Mouse (Mus musculus) heart, embryonic 16.5 days (tissue): ENCODE measurements around the gene Ogfod1. TPM values are rescaled to one million over a fixed set of nuclear protein-coding genes. Genes with fewer than 3 reads are reported as not detected.
"Not testable (repeated sequence)": the region's sequence is repeated elsewhere in the genome, so short reads cannot be mapped to it uniquely, and the experiment has no call there.

Source experiments
- ATAC-seq: fragments of 200-750 bp; cut with Nextera tagmentation; replicated peaks from 2 replicates; pipeline ENCODE4 v1.8.0; 2017; ENCODE audit warnings: moderate number of reproducible peaks; ENCODE audit not compliant: insufficient read depth, low FRiP score; ENCODE audit errors: extremely low read depth
- H3K27ac ChIP-seq: fragments of 300-500 bp; sonication (generic); 2 replicates; pipeline ENCODE4 v1.5.1; 2014; ENCODE audit warnings: mild to moderate bottlenecking, low read length, control low read depth, moderate library complexity
- H3K27me3 ChIP-seq: fragments of 300-500 bp; sonication (generic); 2 replicates; pipeline ENCODE4 v1.6.1; 2014; ENCODE audit warnings: low read length, mixed read lengths; ENCODE audit not compliant: control insufficient read depth, insufficient read depth
- H3K36me3 ChIP-seq: fragments of 300-500 bp; sonication (generic); 2 replicates; pipeline ENCODE4 v1.6.1; 2014; ENCODE audit not compliant: control insufficient read depth, insufficient read depth
- H3K4me1 ChIP-seq: fragments of 300-500 bp; sonication (generic); 2 replicates; pipeline ENCODE4 v1.6.1; 2014; ENCODE audit warnings: low read length, mixed read lengths; ENCODE audit not compliant: control insufficient read depth, insufficient read depth
- H3K4me2 ChIP-seq: fragments of 300-500 bp; sonication (generic); 2 replicates; pipeline ENCODE4 v1.6.1; 2014; ENCODE audit warnings: low read depth, mild to moderate bottlenecking, control low read depth, low read length
- H3K4me3 ChIP-seq: fragments of 300-500 bp; sonication (generic); 2 replicates; pipeline ENCODE4 v1.5.1; 2014; ENCODE audit warnings: mild to moderate bottlenecking, control low read depth, low read length
- H3K9ac ChIP-seq: fragments of 300-500 bp; sonication (generic); 2 replicates; pipeline ENCODE4 v1.6.1; 2014; ENCODE audit warnings: low read length, control low read depth
- H3K9me3 ChIP-seq: fragments of 300-500 bp; sonication (generic); replicated peaks from 2 replicates; pipeline ENCODE4 v1.6.1; 2016; ENCODE audit warnings: low read length; ENCODE audit not compliant: control insufficient read depth
- WGBS: fragments of 180-500 bp; shearing (Covaris S2); extraction: QIAGEN DNeasy Blood & Tissue Kit; methylation state at CpG from one replicate; pipeline ENCODE4 v1.1.7; 2014; 5-methylcytosine and 5-hydroxymethylcytosine counted together
- polyA plus RNA-seq: library from polyadenylated mRNA; unstranded; fragments of >200 nt; fragmentation: Nextera tagmentation; extraction: Ambion mirVana; gene quantifications from 2 replicates; pipeline ENCODE4 v1.2.1, GENCODE M21; 2015

Gene Ogfod1
- polyA plus RNA-seq, 1 experiment from 2014 or later = 12.2 TPM

DNA sequence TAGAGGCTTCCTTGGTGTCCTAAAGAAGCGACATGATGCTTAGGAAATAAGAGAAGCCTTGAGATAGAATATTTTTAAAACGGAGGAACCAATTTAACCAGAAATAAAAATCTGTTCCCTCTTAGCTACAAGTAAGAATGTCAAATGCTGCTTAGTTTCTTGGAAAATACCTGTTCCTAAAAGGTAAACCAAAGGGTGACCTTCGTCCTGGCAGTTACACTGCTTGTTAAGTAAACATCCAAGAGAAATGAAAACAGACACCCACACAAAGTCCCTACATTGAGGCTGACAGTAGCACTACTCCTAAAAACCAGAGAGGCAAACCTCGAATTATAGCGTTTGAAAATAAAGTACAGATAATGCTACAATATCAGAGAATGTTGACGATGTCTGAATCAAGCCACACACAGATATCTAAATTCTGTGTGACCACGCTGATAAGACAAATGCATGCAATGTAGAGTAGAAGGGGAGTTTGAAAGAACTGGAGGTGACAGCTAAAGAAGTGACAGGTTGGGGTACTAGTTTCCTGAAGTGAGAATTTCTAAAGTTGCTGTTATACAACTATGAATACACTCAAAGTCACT is 23.9 kb upstream of the Ogfod1 start:
- Histone ChIP-seq H3K4me3 (peak overlapping the region; percentile 99), H3K9ac (peak overlapping the region; percentile 99), H3K27ac (peak overlapping the region; percentile 95), H3K36me3 (no peaks in the 10 kb centered on the region), H3K27me3 (no peaks in the 10 kb centered on the region), H3K4me2 (peak overlapping the region; percentile 93), H3K9me3 (no peaks in the 10 kb centered on the region), H3K4me1 (peaks cover 28% of the 10 kb centered on the region)
- no peak for ATAC-seq
- WGBS = 19% methylated on average over 7 of the region's 7 CpGs

DNA sequence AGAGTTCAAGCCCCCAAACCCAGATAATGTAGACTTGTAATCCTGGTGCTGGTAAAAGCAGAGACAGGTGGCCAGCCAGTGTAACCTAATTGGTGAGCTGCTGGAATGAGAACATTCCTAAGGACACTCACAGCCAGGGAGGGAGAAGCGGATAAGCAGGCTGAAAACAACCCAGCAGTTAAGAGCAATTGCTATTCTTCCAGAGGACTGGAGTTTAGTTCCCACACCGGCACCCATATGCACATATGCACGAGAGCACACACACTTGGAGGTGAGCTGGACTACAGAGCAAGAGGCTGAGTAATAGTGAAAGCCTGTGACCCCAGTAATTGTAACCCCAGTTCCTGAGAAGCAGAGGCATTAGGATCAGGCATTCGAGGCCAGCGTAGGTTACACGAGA is 13.1 kb upstream of the Ogfod1 start:
- H3K36me3 ChIP-seq = peaks cover 54% of the 10 kb centered on the region
- H3K4me3 ChIP-seq = no peak overlapping the region
- H3K27ac ChIP-seq = no peak overlapping the region
- H3K4me1 ChIP-seq = no peaks in the 10 kb centered on the region
- no peaks in the 10 kb centered on the region for H3K9me3 ChIP-seq
- H3K27me3 ChIP-seq = no peaks in the 10 kb centered on the region
- 85% methylated on average over 6 of the region's 6 CpGs for WGBS
- ATAC-seq = no peak
- H3K4me2 ChIP-seq = no peak overlapping the region
- H3K9ac ChIP-seq = no peak overlapping the region

DNA sequence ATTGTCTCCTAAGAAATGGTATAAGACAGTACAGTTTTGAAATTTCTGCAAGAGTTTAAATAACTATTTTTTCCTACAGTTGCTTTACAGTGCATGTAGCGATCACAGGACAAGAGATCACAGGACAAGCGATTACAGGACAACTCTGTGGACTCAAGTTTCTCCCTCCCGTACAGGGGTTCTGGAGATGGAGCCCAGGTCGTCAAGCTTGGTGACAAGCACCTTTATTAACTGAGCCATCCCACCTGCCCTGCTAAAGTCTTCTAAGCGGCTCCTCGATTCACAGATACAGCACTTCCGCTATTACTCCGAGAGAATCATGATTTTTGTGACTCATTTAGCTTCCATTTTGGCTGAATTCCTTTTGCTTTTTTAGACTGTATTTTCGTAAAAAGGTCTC is 7.3 kb upstream of the Ogfod1 start:
- Histone ChIP-seq H3K4me1 (peaks cover 9% of the 10 kb centered on the region), H3K27me3 (no peaks in the 10 kb centered on the region), H3K36me3 (peaks cover 43% of the 10 kb centered on the region), H3K9ac (no peak overlapping the region), H3K4me3 (no peak overlapping the region), H3K27ac (no peak overlapping the region), H3K4me2 (no peak overlapping the region), H3K9me3 (no peaks in the 10 kb centered on the region)
- ATAC-seq = no peak
- whole genome bisulfite sequencing = 93% methylated on average over 9 of the region's 9 CpGs

DNA sequence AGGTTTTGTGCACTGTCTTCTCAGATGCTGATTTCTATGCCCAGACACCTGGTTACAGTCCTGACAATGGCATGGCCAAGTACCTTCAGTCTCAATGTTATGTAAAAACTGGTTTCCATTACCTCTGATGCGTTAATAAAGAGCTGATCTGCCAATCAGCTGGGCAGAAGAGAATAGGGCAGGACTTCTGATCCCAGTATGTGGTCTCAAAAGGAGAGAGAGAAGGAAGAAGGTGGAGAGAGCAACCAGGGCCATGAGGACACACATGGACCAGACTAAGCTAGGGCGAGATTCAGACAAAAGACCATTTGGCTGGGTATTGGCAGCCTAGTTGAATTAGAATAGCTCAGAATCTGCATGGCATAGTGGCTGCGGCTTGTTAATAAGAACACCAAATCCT is 3.4 kb upstream of the Ogfod1 start:
- no peak overlapping the region for H3K9ac ChIP-seq
- no peak overlapping the region for H3K4me3 ChIP-seq
- no peaks in the 10 kb centered on the region for H3K9me3 ChIP-seq
- peaks cover 22% of the 10 kb centered on the region for H3K4me1 ChIP-seq
- H3K27ac ChIP-seq = no peak overlapping the region
- H3K27me3 ChIP-seq = no peaks in the 10 kb centered on the region
- 83% methylated on average over 3 of the region's 3 CpGs for WGBS
- peaks cover 17% of the 10 kb centered on the region for H3K36me3 ChIP-seq
- ATAC-seq = no peak
- no peak overlapping the region for H3K4me2 ChIP-seq

DNA sequence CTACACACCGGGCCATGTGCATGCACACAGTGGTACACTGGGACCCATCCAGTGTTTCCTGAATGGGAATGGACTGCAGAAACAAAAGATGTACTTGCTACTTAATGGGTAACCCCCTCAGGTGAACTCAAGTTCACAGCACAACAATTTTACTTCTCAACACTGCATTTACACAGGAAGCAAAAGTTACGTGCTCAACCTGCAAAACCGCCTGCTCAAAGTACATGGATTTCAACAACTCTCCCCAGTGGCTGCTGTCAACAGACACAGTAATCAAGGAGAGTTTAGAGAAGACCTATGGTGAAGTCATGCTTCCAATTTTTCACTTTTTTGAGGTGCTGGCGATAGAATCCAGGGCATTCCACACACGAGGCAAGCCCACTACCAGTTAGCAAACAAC is 1.8 kb upstream of the Ogfod1 start:
- no peak overlapping the region for H3K27ac ChIP-seq

DNA sequence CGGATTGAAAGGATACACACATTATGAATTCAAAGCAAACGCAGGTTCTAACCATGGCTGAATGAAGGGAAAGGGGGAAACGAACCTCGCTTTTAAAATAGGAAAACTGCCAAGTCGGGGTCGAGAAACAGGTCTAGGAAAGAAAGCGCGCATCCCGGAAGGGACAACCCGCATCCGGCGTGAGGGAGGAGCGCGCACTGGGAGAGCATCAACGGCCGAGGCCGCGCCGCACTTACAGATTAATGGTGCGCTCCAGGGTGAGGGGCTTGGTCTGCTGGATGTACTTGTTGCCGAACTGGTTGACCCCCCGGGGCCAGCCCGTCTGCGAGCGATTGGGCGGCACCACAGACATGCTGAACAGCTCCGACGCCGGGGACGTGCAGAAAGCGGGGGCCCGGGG is 457 bp upstream of the Ogfod1 start:
- not testable (repeated sequence) for H3K36me3 ChIP-seq, H3K9me3 ChIP-seq, H3K27me3 ChIP-seq
- Histone ChIP-seq H3K4me1 (peaks cover 22% of the 10 kb centered on the region), H3K4me3 (peak overlapping the region; percentile 96), H3K4me2 (peak overlapping the region; percentile 92), H3K27ac (peak overlapping the region; percentile 84), H3K9ac (peak overlapping the region; percentile 84)
- ATAC-seq = peak; percentile 85
- WGBS = 0% methylated on average over 20 of the region's 32 CpGs

More for the DNA sequence above, 1.8 kb upstream of the Ogfod1 start:
- Histone ChIP-seq H3K36me3 (peaks cover 8% of the 10 kb centered on the region), H3K4me1 (peaks cover 22% of the 10 kb centered on the region), H3K9ac (peak overlapping the region; percentile 54), H3K9me3 (no peaks in the 10 kb centered on the region), H3K4me3 (peak overlapping the region; percentile 96), H3K4me2 (peak overlapping the region; percentile 92), H3K27me3 (no peaks in the 10 kb centered on the region)
- ATAC-seq = no peak
- 46% methylated on average over 5 of the region's 5 CpGs for WGBS

DNA sequence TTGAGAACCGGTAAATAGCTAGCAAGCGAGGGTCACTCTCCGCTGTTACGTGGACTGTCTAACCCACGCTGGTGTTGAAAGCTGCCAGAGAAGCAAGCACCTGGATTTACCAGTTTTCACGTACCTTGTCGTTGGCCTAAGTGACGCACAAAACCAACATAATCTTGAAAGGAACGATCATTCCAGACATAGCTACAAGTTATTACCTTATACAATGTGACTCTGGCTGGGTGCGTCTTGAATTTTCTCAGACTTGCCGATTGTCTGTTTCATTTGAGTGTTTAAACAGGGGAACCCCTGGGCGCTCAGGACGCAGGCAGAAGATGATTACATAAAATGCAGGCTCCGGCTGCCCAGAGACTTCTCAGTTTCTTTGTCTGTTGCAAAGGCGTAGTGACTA is 808 bp downstream of the Ogfod1 start:
- H3K9me3 ChIP-seq = no peaks in the 10 kb centered on the region
- no peaks in the 10 kb centered on the region; the same call in 1 of the 2 replicates for H3K36me3 ChIP-seq
- H3K4me2 ChIP-seq = peak overlapping the region; percentile 60
- ATAC-seq = no peak
- WGBS = 8% methylated on average over 15 of the region's 15 CpGs
- H3K4me3 ChIP-seq = peak overlapping the region; percentile 96
- peak overlapping the region; percentile 85 for H3K9ac ChIP-seq
- peaks cover 19% of the 10 kb centered on the region for H3K4me1 ChIP-seq
- H3K27me3 ChIP-seq = no peaks in the 10 kb centered on the region
- H3K27ac ChIP-seq = no peak overlapping the region

DNA sequence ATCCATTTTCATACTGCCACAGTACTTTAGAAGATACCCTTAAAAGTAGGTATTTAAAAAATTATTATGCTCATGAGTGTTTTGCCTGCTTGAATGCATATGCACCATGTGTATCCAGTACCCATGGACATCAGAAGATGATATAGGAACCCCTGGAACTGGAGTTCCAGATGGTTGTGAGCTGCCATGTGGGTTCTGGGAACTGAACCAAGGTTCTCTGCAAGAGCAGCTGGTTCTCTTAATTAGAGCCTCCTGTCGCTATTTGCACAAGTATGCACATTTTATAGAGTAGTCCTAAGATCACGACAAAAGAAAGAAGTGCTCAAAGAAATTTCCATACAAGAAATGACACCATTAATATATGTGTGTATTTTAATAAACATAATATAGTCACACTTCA is 10.8 kb downstream of the Ogfod1 start:
- WGBS = 86% methylated on average over 2 of the region's 2 CpGs
- no peak overlapping the region for H3K27ac ChIP-seq
- H3K9me3 ChIP-seq = no peaks in the 10 kb centered on the region
- no peak overlapping the region for H3K9ac ChIP-seq
- H3K4me3 ChIP-seq = no peak overlapping the region
- no peak for ATAC-seq
- H3K36me3 ChIP-seq = peaks cover 4% of the 10 kb centered on the region; the same call in 1 of the 2 replicates
- H3K4me1 ChIP-seq = no peaks in the 10 kb centered on the region
- no peaks in the 10 kb centered on the region for H3K27me3 ChIP-seq
- H3K4me2 ChIP-seq = no peak overlapping the region

DNA sequence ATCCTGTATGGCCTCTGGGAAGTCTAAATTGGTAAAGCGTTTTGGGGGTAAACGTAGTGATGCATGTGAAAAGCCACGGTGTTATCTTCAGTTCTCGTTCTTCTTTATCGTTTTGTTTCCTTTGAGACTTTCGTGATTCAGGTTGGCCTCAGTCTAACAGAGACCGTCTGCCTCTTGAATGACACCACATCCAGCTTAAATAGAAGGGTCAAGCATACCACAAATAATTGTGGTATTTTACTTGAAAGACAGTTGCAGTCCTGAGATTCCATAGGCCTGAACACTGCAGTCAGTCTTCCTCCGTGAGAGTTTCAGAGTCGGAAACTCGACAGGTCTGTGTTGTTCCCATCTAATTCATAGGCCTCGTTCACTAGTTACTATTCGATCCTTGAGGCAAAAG is 15.7 kb downstream of the Ogfod1 start:
- peaks cover 16% of the 10 kb centered on the region; the same call in 1 of the 2 replicates for H3K36me3 ChIP-seq
- no peaks in the 10 kb centered on the region for H3K9me3 ChIP-seq
- no peak overlapping the region for H3K4me3 ChIP-seq
- no peak overlapping the region for H3K4me2 ChIP-seq
- H3K27me3 ChIP-seq = no peaks in the 10 kb centered on the region
- H3K27ac ChIP-seq = no peak overlapping the region
- 70% methylated on average over 12 of the region's 12 CpGs for WGBS
- no peak for ATAC-seq
- H3K9ac ChIP-seq = no peak overlapping the region
- no peaks in the 10 kb centered on the region for H3K4me1 ChIP-seq
